ENCODE assay signal across 26 mouse cellular contexts in genomic region chr5:131922759-131923158, GRCm38 (mm10).
"Had no signal": no experiment of that assay in that cellular context is flagged by ENCODE, and none has a peak within 500 bp of the region (broad histone marks: within the 10 kb centered on the region; RNA-seq: fewer than 3 reads in every experiment).

No protein-coding gene starts in this region.

- DNase-seq: gastrocnemius, postnatal 14 days; gastrocnemius, postnatal 36 days; heart, adult 18-20 months; heart, postnatal 14 days; heart, postnatal 36 days; kidney, adult 11 months; kidney, adult 2 months; kidney, adult 9 months; kidney, postnatal 14 days; kidney, postnatal 36 days; layer of hippocampus, adult 9-11 months; layer of hippocampus, postnatal 36 days; left cerebral cortex, postnatal 4 days; lung, adult 18-20 months had no signal

- H3K36me3 ChIP-seq: heart, embryonic 10.5 days; heart, embryonic 13.5 days; heart, embryonic 15.5 days; hindbrain, embryonic 13.5 days; hindbrain, embryonic 15.5 days; kidney, embryonic 15.5 days; limb, embryonic 13.5 days; limb, embryonic 15.5 days; liver, embryonic 12.5 days had no signal

- ATAC-seq: hindbrain, postnatal 0 days; liver, embryonic 12.5 days had no signal

- H3K9me3 ChIP-seq: heart, embryonic 10.5 days; heart, embryonic 13.5 days; heart, embryonic 15.5 days; hindbrain, embryonic 13.5 days; hindbrain, embryonic 15.5 days; kidney, embryonic 15.5 days; limb, embryonic 13.5 days; limb, embryonic 15.5 days; liver, embryonic 12.5 days had no signal

- H3K4me3 ChIP-seq: heart, embryonic 10.5 days; heart, embryonic 13.5 days; heart, embryonic 15.5 days; hindbrain, embryonic 13.5 days; hindbrain, embryonic 15.5 days; kidney, embryonic 15.5 days; limb, embryonic 13.5 days; limb, embryonic 15.5 days; liver, embryonic 12.5 days had no signal

- H3K4me1 ChIP-seq: limb, embryonic 15.5 days; liver, embryonic 12.5 days had no signal

- H3K4me2 ChIP-seq: heart, embryonic 13.5 days; heart, embryonic 15.5 days; hindbrain, embryonic 13.5 days; hindbrain, embryonic 15.5 days; kidney, embryonic 15.5 days; limb, embryonic 13.5 days; limb, embryonic 15.5 days; liver, embryonic 12.5 days had no signal

- H3K27me3 ChIP-seq: heart, embryonic 13.5 days; heart, embryonic 15.5 days; hindbrain, embryonic 13.5 days; hindbrain, embryonic 15.5 days; limb, embryonic 15.5 days; liver, embryonic 12.5 days had no signal

- H3K9ac ChIP-seq: heart, embryonic 13.5 days; heart, embryonic 15.5 days; hindbrain, embryonic 13.5 days; hindbrain, embryonic 15.5 days; kidney, embryonic 15.5 days; limb, embryonic 13.5 days; limb, embryonic 15.5 days; liver, embryonic 12.5 days; liver, embryonic 14.5 days had no signal

- H3K27ac ChIP-seq: heart, embryonic 10.5 days; heart, embryonic 13.5 days; heart, embryonic 15.5 days; hindbrain, embryonic 13.5 days; hindbrain, embryonic 15.5 days; hindbrain, postnatal 0 days; kidney, embryonic 15.5 days; kidney, postnatal 0 days; limb, embryonic 13.5 days; limb, embryonic 15.5 days; liver, embryonic 12.5 days; liver, embryonic 14.5 days had no signal
